Comparison of ENCODE assay signal across 9 mouse cellular contexts in genomic region chr4:154299541-154300271, GRCm38 (mm10). TPM values are rescaled to one million over a fixed set of nuclear protein-coding genes. Genes with fewer than 3 reads are reported as not detected.
DNase-seq lines count a peak whose midpoint lies in the region; ATAC-seq and TF ChIP-seq lines count a peak whose summit lies in the region.
"Had no signal": no experiment of that assay in that cellular context is flagged by ENCODE, and none has a peak within 500 bp of the region (broad histone marks: within the 10 kb centered on the region; RNA-seq: fewer than 3 reads in every experiment).

No protein-coding gene starts in this region.

- WGBS in hindbrain, postnatal 0 days: 1% methylated on average over 58 of the region's 66 CpGs
- WGBS in liver, adult 2 months: 1% methylated on average over 64 of the region's 66 CpGs
- 1% methylated on average over 63 of the region's 66 CpGs for WGBS in neural tube, embryonic 11.5 days

- intact Hi-C loops in heart, postnatal 10 days (cut with DNase I): loop anchor here (2.0 to 10.0 kb wide), 2 partner anchors 137 to 235 kb away; no protein-coding TSS in a partner anchor

- H3K4me1 ChIP-seq in hindbrain, postnatal 0 days (ENCODE audit: insufficient read depth, low read length): no peaks in the 10 kb centered on the region
- H3K4me1 ChIP-seq in liver, adult 2 months (ENCODE audit: control insufficient read depth, insufficient read depth, low read length): no peaks in the 10 kb centered on the region
- H3K4me1 ChIP-seq in neural tube, embryonic 11.5 days (ENCODE audit: control insufficient read depth, insufficient read depth, low read length): peaks cover 4% of the 10 kb centered on the region; the same call in 1 of the 2 replicates

- no peaks in the 10 kb centered on the region for H3K9me3 ChIP-seq in hindbrain, postnatal 0 days (ENCODE audit: low read length)
- no peaks in the 10 kb centered on the region for H3K9me3 ChIP-seq in neural tube, embryonic 11.5 days (ENCODE audit: control insufficient read depth, low read length)

- TF ChIP-seq CTCF in hindbrain, postnatal 0 days (IDR thresholded peaks at IDR 0.05; ENCODE audit: low read depth): no peak
- TF ChIP-seq CTCF in liver, adult 2 months (IDR thresholded peaks at IDR 0.05; ENCODE audit: low read depth, low read length): no peak

- no peak overlapping the region for H3K27ac ChIP-seq in hindbrain, postnatal 0 days
- peak overlapping the region; percentile 13; the same call in 1 of the 2 replicates for H3K27ac ChIP-seq in liver, adult 2 months (replicated peaks; ENCODE audit: insufficient read depth, low read depth, low read length)
- no peak overlapping the region for H3K27ac ChIP-seq in neural tube, embryonic 11.5 days (ENCODE audit: low read depth, low read length)

- ATAC-seq in hindbrain, postnatal 0 days: peak; percentile 36; the same call in 1 of the 2 replicates
- no peak for ATAC-seq in neural tube, embryonic 11.5 days (ENCODE audit: insufficient read depth, low FRiP score, low TSS enrichment)

- H3K4me2 ChIP-seq in hindbrain, postnatal 0 days (ENCODE audit: low read depth, low read length): peak overlapping the region; percentile 74
- H3K4me2 ChIP-seq in neural tube, embryonic 11.5 days (ENCODE audit: low read depth): peak overlapping the region; percentile 68

- no peaks in the 10 kb centered on the region for H3K79me2 ChIP-seq in liver, adult 2 months (ENCODE audit: control insufficient read depth, insufficient read depth, low read length)

- H3K4me3 ChIP-seq in hindbrain, postnatal 0 days (ENCODE audit: low read length): peak overlapping the region; percentile 43
- peak overlapping the region; percentile 80 for H3K4me3 ChIP-seq in liver, adult 2 months (ENCODE audit: insufficient read depth, low read depth, low read length)
- peak overlapping the region; percentile 36 for H3K4me3 ChIP-seq in neural tube, embryonic 11.5 days (ENCODE audit: low read depth, low read length)

- peak overlapping the region; percentile 41 for H3K9ac ChIP-seq in hindbrain, postnatal 0 days (replicated peaks; ENCODE audit: low read length)
- H3K9ac ChIP-seq in liver, adult 2 months (ENCODE audit: low read depth, low read length): peak overlapping the region; percentile 75
- H3K9ac ChIP-seq in neural tube, embryonic 11.5 days (ENCODE audit: low read length): no peak overlapping the region

- H3K27me3 ChIP-seq in hindbrain, postnatal 0 days (ENCODE audit: insufficient read depth, low read length): peaks cover 24% of the 10 kb centered on the region; the same call in 1 of the 2 replicates
- no peaks in the 10 kb centered on the region for H3K27me3 ChIP-seq in liver, adult 2 months (ENCODE audit: control insufficient read depth, insufficient read depth, low read length)
- H3K27me3 ChIP-seq in neural tube, embryonic 11.5 days (ENCODE audit: control insufficient read depth, insufficient read depth, low read length): peaks cover 28% of the 10 kb centered on the region

- no peaks in the 10 kb centered on the region for H3K36me3 ChIP-seq in hindbrain, postnatal 0 days (ENCODE audit: insufficient read depth, low read length)
- H3K36me3 ChIP-seq in liver, adult 2 months (ENCODE audit: control insufficient read depth, insufficient read depth, low read length): no peaks in the 10 kb centered on the region
- H3K36me3 ChIP-seq in neural tube, embryonic 11.5 days (ENCODE audit: control insufficient read depth, insufficient read depth, low read length): no peaks in the 10 kb centered on the region

- peak; percentile 94 for DNase-seq in heart, adult 11 months
- DNase-seq in heart, postnatal 10 days: no peak
- DNase-seq in embryo, embryonic 11 days: peak; percentile 53
- DNase-seq in hindbrain, postnatal 0 days (ENCODE audit: low spot score): no peak
- peak; percentile 52 for DNase-seq in liver, adult 2 months (ENCODE audit: extremely low read depth, low read depth, low spot score)
- no peak for DNase-seq in neural tube, embryonic 11.5 days (ENCODE audit: low spot score)
- DNase-seq in cerebellum, postnatal 36 days: no peak
- DNase-seq in gastrocnemius, postnatal 10 days: no peak

- TF ChIP-seq POLR2A in liver, adult 2 months (IDR thresholded peaks at IDR 0.05; ENCODE audit: extremely low read depth, insufficient read depth, low read length): no peak

RNA-seq across cellular contexts. Expression of gene Arhgef16, which starts 1.8 kb away (rescaled TPM):
- 1 to 10 TPM in 1 of 2 experiments, under 1 TPM in 1; 0.77 to 1.4 TPM for total RNA-seq in heart, postnatal 10 days (2021)
- total RNA-seq in hindbrain, postnatal 0 days (2014; rRNA removed): 4.3 and 5.3 TPM in 2 replicates
- polyA plus RNA-seq in hindbrain, postnatal 0 days (2015; fragmentation: Nextera tagmentation; extraction: Ambion mirVana): 2.0 and 2.6 TPM in 2 replicates
- total RNA-seq in liver, adult 2 months (2014; rRNA removed): 2.4 and 3.5 TPM in 2 replicates
- polyA plus RNA-seq in liver, adult 2 months (2012; rRNA removed): 2.7 and 3.7 TPM in 2 replicates
- polyA plus RNA-seq in neural tube, embryonic 11.5 days (2014; fragmentation: Nextera tagmentation; extraction: Ambion mirVana): 2.0 and 3.3 TPM in 2 replicates
- total RNA-seq in gastrocnemius, postnatal 10 days (2021): under 1 TPM; 0.45 to 0.99 TPM
- total RNA-seq: hematopoietic stem cell, adult 5-6 weeks had no signal

RNA-seq across cellular contexts. Expression of gene B230104I21Rik, which starts 36.2 kb away (rescaled TPM):
- total RNA-seq in heart, postnatal 10 days (2021): not detected
- total RNA-seq in hindbrain, postnatal 0 days (2014; rRNA removed): not detected in 2 replicates
- not detected in 2 replicates for polyA plus RNA-seq in hindbrain, postnatal 0 days (2015; fragmentation: Nextera tagmentation; extraction: Ambion mirVana)
- not detected in 2 replicates for total RNA-seq in liver, adult 2 months (2014; rRNA removed)
- polyA plus RNA-seq in liver, adult 2 months (2012; rRNA removed): not detected in 2 replicates
- polyA plus RNA-seq in neural tube, embryonic 11.5 days (2014; fragmentation: Nextera tagmentation; extraction: Ambion mirVana): 0.27 TPM in 1 of 2 replicates, not detected in the other
- not detected for total RNA-seq in gastrocnemius, postnatal 10 days (2021)
- total RNA-seq: hematopoietic stem cell, adult 5-6 weeks had no signal

Comparison
In these comparisons a context has a peak if more than half of its experiments do, and no peak if none do; other contexts are left out.
1. DNase-seq: peak in heart, adult 11 months (single experiment), embryo, embryonic 11 days (single experiment) and liver, adult 2 months (single experiment); none in heart, postnatal 10 days (0 of 2), hindbrain, postnatal 0 days (single experiment), neural tube, embryonic 11.5 days (single experiment), cerebellum, postnatal 36 days (0 of 2) and gastrocnemius, postnatal 10 days (single experiment).
2. Peak in every context shown above with its lines, with median percentiles within 50 percentile points of each other: H3K4me3 ChIP-seq.